Mouse (Mus musculus) midbrain, embryonic 12.5 days (tissue): Measurements from ENCODE around the gene Snap29. TPM values are rescaled to one million over a fixed set of nuclear protein-coding genes. Genes with fewer than 3 reads are reported as not detected.
A peak's percentile ranks its signal among the peaks of the same experiment; 100 is the strongest.

Experiments used
- ATAC-seq: fragments of 200-750 bp; cut with Nextera tagmentation; 2 replicates; pipeline ENCODE4 v1.8.0; 2017; ENCODE audit warnings: low read depth, moderate TSS enrichment, moderate library complexity; ENCODE audit not compliant: low FRiP score
- H3K27ac ChIP-seq: fragments of 300-500 bp; sonication (generic); replicated peaks from 2 replicates; pipeline ENCODE4 v1.5.1; 2016; ENCODE audit warnings: mild to moderate bottlenecking
- H3K27me3 ChIP-seq: fragments of 300-500 bp; sonication (generic); 2 replicates; pipeline ENCODE4 v1.6.1; 2016; ENCODE audit warnings: mild to moderate bottlenecking
- H3K36me3 ChIP-seq: fragments of 300-500 bp; sonication (generic); 2 replicates; pipeline ENCODE4 v1.6.1; 2016
- H3K4me1 ChIP-seq: fragments of 300-500 bp; sonication (generic); 2 replicates; pipeline ENCODE4 v1.6.1; 2016
- H3K4me2 ChIP-seq: fragments of 300-500 bp; sonication (generic); replicated peaks from 2 replicates; pipeline ENCODE4 v1.6.1; 2016; ENCODE audit warnings: mild to moderate bottlenecking, moderate library complexity
- H3K4me3 ChIP-seq: fragments of 300-500 bp; sonication (generic); 2 replicates; pipeline ENCODE4 v1.5.1; 2016; ENCODE audit warnings: mild to moderate bottlenecking
- H3K9ac ChIP-seq: fragments of 300-500 bp; sonication (generic); replicated peaks from 2 replicates; pipeline ENCODE4 v1.6.1; 2016; ENCODE audit warnings: mild to moderate bottlenecking, moderate library complexity
- H3K9me3 ChIP-seq: fragments of 300-500 bp; sonication (generic); 2 replicates; pipeline ENCODE4 v1.6.1; 2016; ENCODE audit warnings: mild to moderate bottlenecking
- WGBS: fragments of 180-500 bp; shearing (Covaris S2); methylation state at CpG from one replicate; pipeline ENCODE4 v1.1.7; 2016; 5-methylcytosine and 5-hydroxymethylcytosine counted together
- polyA plus RNA-seq: library from polyadenylated mRNA; unstranded; fragments of >200 nt; fragmentation: Nextera tagmentation; extraction: Ambion mirVana; gene quantifications from 2 replicates; pipeline ENCODE4 v1.2.1, GENCODE M21; 2016

The Snap29 gene
- polyA plus RNA-seq, 1 experiment from 2014 or later: 18.3 TPM

GRCm38 (mm10) chr16:17432576-17432975 lies 26.8 kb downstream of the Snap29 start:
- H3K27ac ChIP-seq: no peak overlapping the region
- H3K9me3 ChIP-seq: no peaks in the 10 kb centered on the region
- no peaks in the 10 kb centered on the region for H3K4me1 ChIP-seq
- no peaks in the 10 kb centered on the region for H3K27me3 ChIP-seq
- no peak overlapping the region for H3K4me2 ChIP-seq
- 89% methylated on average over 2 of the region's 2 CpGs for WGBS
- H3K36me3 ChIP-seq: peaks cover 13% of the 10 kb centered on the region
- no peak overlapping the region for H3K4me3 ChIP-seq
- no peak overlapping the region for H3K9ac ChIP-seq
- no peak for ATAC-seq

- Histone ChIP-seq H3K4me2 (peak within 1 kb of the TSS; percentile 64), H3K9me3 (no peaks in the 10 kb centered on the region), H3K4me3 (peak within 1 kb of the TSS; percentile 94), H3K4me1 (peaks cover 23% of the 10 kb centered on the region), H3K27me3 (no peaks in the 10 kb centered on the region), H3K36me3 (peaks cover 10% of the 10 kb centered on the region), H3K27ac (peak within 1 kb of the TSS; percentile 96), H3K9ac (peak within 1 kb of the TSS; percentile 98)
- WGBS: under 1% methylated on average over 61 of the region's 63 CpGs
- peak; percentile 97 for ATAC-seq
These were observed 46.0 kb downstream of the Snap29 start, which contains the start of gene Crkl for GRCm38 (mm10) chr16:17451541-17452372. TSS of gene Crkl (plus strand) at chr16:17451987.

GRCm38 (mm10) chr16:17452373-17452715 lies 46.6 kb downstream of the Snap29 start:
- H3K27ac ChIP-seq: peak overlapping the region; percentile 96
- peak overlapping the region; percentile 64 for H3K4me2 ChIP-seq
- peak overlapping the region; percentile 98 for H3K9ac ChIP-seq
- H3K9me3 ChIP-seq: no peaks in the 10 kb centered on the region
- WGBS: under 1% methylated on average over 24 of the region's 24 CpGs
- no peaks in the 10 kb centered on the region for H3K27me3 ChIP-seq
- H3K36me3 ChIP-seq: peaks cover 16% of the 10 kb centered on the region
- peak; percentile 21 for ATAC-seq
- peaks cover 23% of the 10 kb centered on the region for H3K4me1 ChIP-seq
- H3K4me3 ChIP-seq: peak overlapping the region; percentile 94

- H3K4me2 ChIP-seq: no peak overlapping the region
- H3K9me3 ChIP-seq: no peaks in the 10 kb centered on the region
- no peaks in the 10 kb centered on the region for H3K27me3 ChIP-seq
- ATAC-seq: no peak
- H3K4me1 ChIP-seq: peaks cover 20% of the 10 kb centered on the region
- H3K36me3 ChIP-seq: peaks cover 44% of the 10 kb centered on the region
- H3K4me3 ChIP-seq: no peak overlapping the region
- WGBS: 89% methylated on average over 1 of the region's 1 CpGs
- H3K27ac ChIP-seq: no peak overlapping the region
- H3K9ac ChIP-seq: no peak overlapping the region
These were observed 51.1 kb downstream of the Snap29 start for GRCm38 (mm10) chr16:17456901-17457300.

- 92% methylated on average over 4 of the region's 4 CpGs for WGBS
- Histone ChIP-seq H3K9ac (no peak overlapping the region), H3K4me3 (no peak overlapping the region), H3K9me3 (no peaks in the 10 kb centered on the region), H3K4me2 (no peak overlapping the region), H3K36me3 (peaks cover 49% of the 10 kb centered on the region), H3K27ac (no peak overlapping the region), H3K4me1 (peaks cover 7% of the 10 kb centered on the region), H3K27me3 (no peaks in the 10 kb centered on the region)
- ATAC-seq: no peak
These were observed 54.5 kb downstream of the Snap29 start for GRCm38 (mm10) chr16:17460254-17460653.

- ATAC-seq: no peak
- Histone ChIP-seq H3K9me3 (no peaks in the 10 kb centered on the region), H3K4me3 (no peak overlapping the region), H3K27ac (no peak overlapping the region), H3K36me3 (peaks cover 41% of the 10 kb centered on the region), H3K9ac (no peak overlapping the region), H3K27me3 (no peaks in the 10 kb centered on the region), H3K4me2 (no peak overlapping the region), H3K4me1 (0 out of 2 replicates have a peak, but pooled peaks cover under 1% of the 10 kb centered on the region)
- 83% methylated on average over 1 of the region's 1 CpGs for WGBS
These were observed 55.8 kb downstream of the Snap29 start for GRCm38 (mm10) chr16:17461596-17461995.

GRCm38 (mm10) chr16:17463184-17463583 lies 57.4 kb downstream of the Snap29 start:
- no peak overlapping the region for H3K4me3 ChIP-seq
- no peaks in the 10 kb centered on the region for H3K9me3 ChIP-seq
- H3K27ac ChIP-seq: no peak overlapping the region
- no peak overlapping the region for H3K9ac ChIP-seq
- H3K4me2 ChIP-seq: no peak overlapping the region
- 90% methylated on average over 2 of the region's 2 CpGs for WGBS
- no peak for ATAC-seq
- H3K27me3 ChIP-seq: no peaks in the 10 kb centered on the region
- peaks cover 28% of the 10 kb centered on the region for H3K36me3 ChIP-seq
- 0 out of 2 replicates have a peak, but pooled peaks cover 5% of the 10 kb centered on the region for H3K4me1 ChIP-seq

GRCm38 (mm10) chr16:17466875-17467663 lies 61.3 kb downstream of the Snap29 start:
- Histone ChIP-seq H3K27ac (no peak overlapping the region), H3K27me3 (no peaks in the 10 kb centered on the region), H3K36me3 (peaks cover 34% of the 10 kb centered on the region), H3K4me3 (no peak overlapping the region), H3K9me3 (no peaks in the 10 kb centered on the region), H3K4me1 (0 out of 2 replicates have a peak, but pooled peaks cover 5% of the 10 kb centered on the region), H3K9ac (no peak overlapping the region), H3K4me2 (no peak overlapping the region)
- 90% methylated on average over 4 of the region's 4 CpGs for WGBS
- no peak for ATAC-seq

- no peak overlapping the region for H3K9ac ChIP-seq
- 91% methylated on average over 6 of the region's 6 CpGs for WGBS
- no peak overlapping the region for H3K4me3 ChIP-seq
- no peaks in the 10 kb centered on the region for H3K27me3 ChIP-seq
- H3K9me3 ChIP-seq: no peaks in the 10 kb centered on the region
- H3K4me1 ChIP-seq: no peaks in the 10 kb centered on the region
- H3K27ac ChIP-seq: no peak overlapping the region
- peaks cover 42% of the 10 kb centered on the region for H3K36me3 ChIP-seq
- ATAC-seq: no peak
- no peak overlapping the region for H3K4me2 ChIP-seq
These were observed 66.7 kb downstream of the Snap29 start for GRCm38 (mm10) chr16:17472498-17472897.

GRCm38 (mm10) chr16:17474091-17474490 lies 68.3 kb downstream of the Snap29 start:
- Histone ChIP-seq H3K9me3 (no peaks in the 10 kb centered on the region), H3K4me2 (no peak overlapping the region), H3K27me3 (no peaks in the 10 kb centered on the region), H3K27ac (no peak overlapping the region), H3K4me1 (no peaks in the 10 kb centered on the region), H3K36me3 (peaks cover 39% of the 10 kb centered on the region), H3K9ac (no peak overlapping the region), H3K4me3 (no peak overlapping the region)
- ATAC-seq: no peak

- no peaks in the 10 kb centered on the region for H3K27me3 ChIP-seq
- WGBS: 89% methylated on average over 2 of the region's 2 CpGs
- no peak for ATAC-seq
- no peak overlapping the region for H3K27ac ChIP-seq
- H3K4me3 ChIP-seq: no peak overlapping the region
- H3K36me3 ChIP-seq: peaks cover 33% of the 10 kb centered on the region
- H3K9me3 ChIP-seq: no peaks in the 10 kb centered on the region
- no peaks in the 10 kb centered on the region for H3K4me1 ChIP-seq
- H3K4me2 ChIP-seq: no peak overlapping the region
- H3K9ac ChIP-seq: no peak overlapping the region
These were observed 69.0 kb downstream of the Snap29 start for GRCm38 (mm10) chr16:17474761-17475160.

- Histone ChIP-seq H3K9ac (no peak overlapping the region), H3K4me2 (no peak overlapping the region), H3K27me3 (no peaks in the 10 kb centered on the region), H3K9me3 (no peaks in the 10 kb centered on the region), H3K4me3 (no peak overlapping the region), H3K4me1 (no peaks in the 10 kb centered on the region), H3K27ac (no peak overlapping the region), H3K36me3 (peaks cover 28% of the 10 kb centered on the region)
- WGBS: 94% methylated on average over 4 of the region's 4 CpGs
- ATAC-seq: no peak
These were observed 69.5 kb downstream of the Snap29 start for GRCm38 (mm10) chr16:17475326-17475725.
